Mouse (Mus musculus) brain, embryonic 14.5 days (tissue): Measurements from ENCODE around the gene Rufy2.

Source experiments
- CTCF ChIP-seq: fragments of 200-500 bp; IDR thresholded peaks from 2 replicates; pipeline ENCODE4 v1.5.1; 2012; ENCODE audit warnings: inconsistent platforms, mild to moderate bottlenecking, moderate library complexity, borderline replicate concordance; ENCODE audit not compliant: insufficient read depth, insufficient read length; ENCODE audit errors: extremely low read depth
- POLR2A ChIP-seq: fragments of 200-500 bp; IDR thresholded peaks from 2 replicates; pipeline ENCODE4 v1.6.1; 2012; ENCODE audit warnings: mild to moderate bottlenecking, inconsistent platforms, borderline replicate concordance; ENCODE audit not compliant: poor library complexity, insufficient read depth, insufficient read length, severe bottlenecking; ENCODE audit errors: extremely low read depth

- no peak for TF ChIP-seq CTCF
- no peak for TF ChIP-seq POLR2A
Observed at GRCm38 (mm10) chr10:63026795-63027160, 46.8 kb downstream of the Rufy2 start.
